Mouse (Mus musculus) ES-E14 (cell line): ENCODE data around the gene Gjd3. TPM values are rescaled to one million over a fixed set of nuclear protein-coding genes. Genes with fewer than 3 reads are reported as not detected.
A peak's percentile ranks its signal among the peaks of the same experiment; 100 is the strongest.
"Not testable (repeated sequence)": the region's sequence is repeated elsewhere in the genome, so short reads cannot be mapped to it uniquely, and the experiment has no call there.

Source experiments
- DNase-seq: peaks from one replicate; pipeline ENCODE4 v3.0.0-alpha.2; 2013; ENCODE audit warnings: low read depth, low spot score
- H3K27ac ChIP-seq: 2 replicates; pipeline ENCODE4 v1.5.1; 2012; ENCODE audit warnings: low read depth, mild to moderate bottlenecking, low read length, moderate library complexity, mixed read lengths; ENCODE audit not compliant: poor library complexity, insufficient read depth, severe bottlenecking
- H3K36me3 ChIP-seq: 2 replicates; pipeline ENCODE4 v1.6.1; 2012; ENCODE audit warnings: mild to moderate bottlenecking, low read length, moderate library complexity, mixed read lengths; ENCODE audit not compliant: control insufficient read depth, poor library complexity, insufficient read depth, severe bottlenecking
- H3K4me1 ChIP-seq, 2 experiments: fragments of 150-350 bp in 1 of 2; sonication (generic) in 1 of 2; 2 replicates each; pipeline ENCODE4 v1.6.1; 2012; ENCODE audit warnings: low read length in 2 of 2, mild to moderate bottlenecking in 1 of 2, mixed read lengths in 1 of 2; ENCODE audit not compliant: control insufficient read depth in 2 of 2, insufficient read depth in 2 of 2, poor library complexity in 1 of 2
- H3K4me3 ChIP-seq, 2 experiments: fragments of 150-350 bp in 1 of 2; sonication (generic) in 1 of 2; 2 replicates each; pipeline ENCODE4 v1.5.1; 2012; ENCODE audit warnings: low read length in 2 of 2, low read depth in 1 of 2, mild to moderate bottlenecking in 1 of 2, mixed read lengths in 1 of 2; ENCODE audit not compliant: insufficient read depth in 1 of 2, poor library complexity in 1 of 2, severe bottlenecking in 1 of 2
- H3K9ac ChIP-seq: 2 replicates; pipeline ENCODE4 v1.6.1; 2012; ENCODE audit warnings: low read depth, mild to moderate bottlenecking, low read length, mixed read lengths; ENCODE audit not compliant: poor library complexity, insufficient read depth, severe bottlenecking
- H3K9me3 ChIP-seq: fragments of 150-350 bp; sonication (generic); 2 replicates; pipeline ENCODE4 v1.6.1; 2012; ENCODE audit warnings: low read depth, mild to moderate bottlenecking, low read length; ENCODE audit not compliant: control insufficient read depth, insufficient read depth
- CHD2 ChIP-seq: IDR thresholded peaks from 2 replicates; pipeline ENCODE4 v1.6.1; 2014; ENCODE audit warnings: mild to moderate bottlenecking, low read depth, low read length, inconsistent platforms
- HCFC1 ChIP-seq: IDR thresholded peaks from 2 replicates; pipeline ENCODE4 v1.6.1; 2012; ENCODE audit warnings: low read length, inconsistent platforms, borderline replicate concordance; ENCODE audit not compliant: insufficient read depth
- MAFK ChIP-seq: IDR thresholded peaks from 2 replicates; pipeline ENCODE4 v1.6.1; 2014; ENCODE audit warnings: mild to moderate bottlenecking, low read depth, low read length, inconsistent platforms; ENCODE audit not compliant: insufficient read depth
- ZC3H11A ChIP-seq: IDR thresholded peaks from 2 replicates; pipeline ENCODE4 v1.6.1; 2012; ENCODE audit warnings: low read depth, mild to moderate bottlenecking, inconsistent platforms, low read length, borderline replicate concordance
- ZNF384 ChIP-seq: IDR thresholded peaks from 2 replicates; pipeline ENCODE4 v1.6.1; 2012; ENCODE audit warnings: low read depth, low read length, inconsistent platforms
- in situ Hi-C, 2 experiments: fragments of 600-800 bp; cut with MboI; formaldehyde crosslinking; loops; one replicate each; pipeline ENCODE4 v1.15.1; 2025; ENCODE audit warnings: low sequenced_read_pairs in 2 of 2, inconsistent platforms in 1 of 2; ENCODE audit not compliant: unreplicated experiment in 2 of 2
- total RNA-seq: library from RNA; depleted of rRNA; stranded (reverse); fragments of 300-350 nt; gene quantifications from 2 replicates; pipeline ENCODE4 v1.2.3, GENCODE M21; 2012

Gene Gjd3
- total RNA-seq, 1 experiment, result 0.27 TPM

GRCm38 (mm10) chr11:98998776-98999175 lies 16.0 kb upstream of the Gjd3 start:
- H3K4me3 ChIP-seq, result no peak overlapping the region
- no peak for DNase-seq
- in situ Hi-C loops, result no loop called here
- TF ChIP-seq ZNF384, result no peak
- no peak for TF ChIP-seq ZC3H11A
- no peak for TF ChIP-seq CHD2
- TF ChIP-seq MAFK, result no peak
- TF ChIP-seq HCFC1, result no peak
- H3K4me1 ChIP-seq, result no peaks in the 10 kb centered on the region; a peak in 1 of 4 replicates
- H3K9ac ChIP-seq, result no peak overlapping the region
- H3K27ac ChIP-seq, result no peak overlapping the region
- no peaks in the 10 kb centered on the region for H3K9me3 ChIP-seq
- peaks cover 80% of the 10 kb centered on the region for H3K36me3 ChIP-seq

- Histone ChIP-seq H3K4me3 (no peak overlapping the region), H3K36me3 (peaks cover 84% of the 10 kb centered on the region), H3K9ac (no peak overlapping the region), H3K27ac (no peak overlapping the region), H3K9me3 (no peaks in the 10 kb centered on the region), H3K4me1 (peaks cover 0 to under 1% of the 10 kb centered on the region in 2 experiments; a peak in 1 of 4 replicates)
- in situ Hi-C loops, result no loop called here
- TF ChIP-seq ZNF384, result no peak
- no peak for DNase-seq
These were observed 14.8 kb upstream of the Gjd3 start for GRCm38 (mm10) chr11:98997659-98998058.

GRCm38 (mm10) chr11:98995987-98996386 lies 13.2 kb upstream of the Gjd3 start:
- Histone ChIP-seq H3K4me1 (peaks cover 0 to 1% of the 10 kb centered on the region in 2 experiments; a peak in 1 of 4 replicates), H3K9me3 (no peaks in the 10 kb centered on the region), H3K4me3 (no peak overlapping the region), H3K27ac (no peak overlapping the region), H3K36me3 (peaks cover 77% of the 10 kb centered on the region), H3K9ac (no peak overlapping the region)
- in situ Hi-C loops, result no loop called here
- DNase-seq, result no peak
- TF ChIP-seq ZNF384 (no peak), MAFK (no peak), CHD2 (no peak), HCFC1 (no peak), ZC3H11A (no peak)

- H3K27ac ChIP-seq, result no peak overlapping the region
- no peaks in the 10 kb centered on the region for H3K9me3 ChIP-seq
- in situ Hi-C loops, result no loop called here
- peaks cover 35% of the 10 kb centered on the region for H3K36me3 ChIP-seq
- no peak overlapping the region for H3K9ac ChIP-seq
- TF ChIP-seq ZC3H11A (no peak), ZNF384 (peak; percentile 54; the same call in 1 of the 2 replicates)
- H3K4me1 ChIP-seq, result peaks cover 0 to 3% of the 10 kb centered on the region in 2 experiments; a peak in 2 of 4 replicates
- no peak overlapping the region for H3K4me3 ChIP-seq
- no peak for DNase-seq
These were observed 8.1 kb upstream of the Gjd3 start for GRCm38 (mm10) chr11:98990866-98991265.

GRCm38 (mm10) chr11:98988260-98988659 lies 5.4 kb upstream of the Gjd3 start:
- H3K4me3 ChIP-seq, H3K9me3 ChIP-seq, H3K27ac ChIP-seq, H3K9ac ChIP-seq, DNase-seq, in situ Hi-C loops: not testable (repeated sequence)
- Histone ChIP-seq H3K4me1 (peaks cover 0 to 15% of the 10 kb centered on the region in 2 experiments; a peak in 2 of 4 replicates), H3K36me3 (peaks cover 12% of the 10 kb centered on the region)
